Mouse (Mus musculus) myocyte (in vitro differentiated cells): Measurements from ENCODE around the gene Dqx1.

Experiments used
- CEBPB ChIP-seq: IDR thresholded peaks from 2 replicates; pipeline ENCODE4 v1.6.1; 2011; ENCODE audit warnings: mild to moderate bottlenecking, moderate library complexity; ENCODE audit not compliant: poor library complexity, insufficient read depth, severe bottlenecking
- E2F4 ChIP-seq: IDR thresholded peaks from one replicate; pipeline ENCODE4 v1.6.1; 2011; ENCODE audit warnings: mild to moderate bottlenecking, control low read depth, moderate library complexity; ENCODE audit not compliant: insufficient read depth
- MAX ChIP-seq: IDR thresholded peaks from one replicate; pipeline ENCODE4 v1.6.1; 2011; ENCODE audit warnings: low read depth, mild to moderate bottlenecking, control low read depth
- MYOG ChIP-seq, 3 experiments: IDR thresholded peaks; one replicate each; pipeline ENCODE4 v1.6.1; 2011; ENCODE audit warnings: control low read depth in 2 of 3, low read depth in 2 of 3, mild to moderate bottlenecking in 2 of 3; ENCODE audit not compliant: insufficient read length in 2 of 3, control insufficient read depth in 1 of 3, insufficient read depth in 1 of 3
- POLR2A ChIP-seq: IDR thresholded peaks from one replicate; pipeline ENCODE4 v1.6.1; 2011; ENCODE audit warnings: low read depth, mild to moderate bottlenecking, control low read depth, moderate library complexity; ENCODE audit not compliant: insufficient read length
- REST ChIP-seq: IDR thresholded peaks from one replicate; pipeline ENCODE4 v1.6.1; 2011; ENCODE audit warnings: mild to moderate bottlenecking, control low read depth, moderate library complexity; ENCODE audit not compliant: insufficient read depth, insufficient read length
- TCF3 ChIP-seq: IDR thresholded peaks from one replicate; pipeline ENCODE4 v1.6.1; 2011; ENCODE audit warnings: low read depth, control low read depth; ENCODE audit not compliant: insufficient read length
- USF1 ChIP-seq: IDR thresholded peaks from one replicate; pipeline ENCODE4 v1.6.1; 2011; ENCODE audit warnings: low read depth, mild to moderate bottlenecking, control low read depth, moderate library complexity

GRCm38 (mm10) chr6:83024421-83024820 lies 33.2 kb upstream of the Dqx1 start:
- no peak for TF ChIP-seq POLR2A
- no peak for TF ChIP-seq USF1
- no peak for TF ChIP-seq E2F4
- TF ChIP-seq CEBPB: no peak
- TF ChIP-seq MAX: no peak
- no peak for TF ChIP-seq REST
- TF ChIP-seq MYOG (IDR thresholded peaks at IDR 0.05; ENCODE audit: control insufficient read depth in 1 of 3, insufficient read depth in 1 of 3, insufficient read length in 2 of 3, low read depth in 2 of 3): no peak
- TF ChIP-seq TCF3: no peak
